Mouse (Mus musculus): ENCODE measurements at regions not wholly inside any gene's neighbourhood (a gene's known extent, or its start where the extent isn't known, plus 50 kb on each side); places are given as distances from the start of the nearest gene placed in this dataset.

GRCm38 (mm10) chr1:92776353-92776752, 55.1 kb upstream of the Gpc1 start:
- Histone ChIP-seq H3K4me3 (ENCODE audit: low read length) (no peak overlapping the region), H3K27me3 (ENCODE audit: control insufficient read depth, insufficient read depth, low read length) (no peaks in the 10 kb centered on the region), H3K9ac (ENCODE audit: low read depth, low read length) (no peak overlapping the region), H3K9me3 (ENCODE audit: control insufficient read depth, low read length) (no peaks in the 10 kb centered on the region), H3K36me3 (ENCODE audit: control insufficient read depth, insufficient read depth, low read length) (no peaks in the 10 kb centered on the region), H3K27ac (ENCODE audit: low read depth, low read length) (no peak overlapping the region), H3K4me1 (ENCODE audit: control insufficient read depth, insufficient read depth, low read length) (no peaks in the 10 kb centered on the region), H3K4me2 (replicated peaks; ENCODE audit: low read depth, low read length) (no peak overlapping the region)
- no peak for ATAC-seq (ENCODE audit: low FRiP score, low TSS enrichment)
- WGBS: 90% methylated on average over 4 of the region's 4 CpGs

GRCm38 (mm10) chr1:92775908-92776307, 55.5 kb upstream of the Gpc1 start:
- H3K4me1 ChIP-seq (ENCODE audit: control insufficient read depth, insufficient read depth, low read length): no peaks in the 10 kb centered on the region
- no peak overlapping the region for H3K9ac ChIP-seq (ENCODE audit: low read depth, low read length)
- no peak overlapping the region for H3K27ac ChIP-seq (ENCODE audit: low read depth, low read length)
- H3K4me3 ChIP-seq (ENCODE audit: low read length): no peak overlapping the region
- H3K9me3 ChIP-seq (ENCODE audit: control insufficient read depth, low read length): no peaks in the 10 kb centered on the region
- ATAC-seq (ENCODE audit: low FRiP score, low TSS enrichment): no peak
- H3K36me3 ChIP-seq (ENCODE audit: control insufficient read depth, insufficient read depth, low read length): no peaks in the 10 kb centered on the region
- no peak overlapping the region for H3K4me2 ChIP-seq (replicated peaks; ENCODE audit: low read depth, low read length)
- WGBS: 89% methylated on average over 3 of the region's 3 CpGs
- H3K27me3 ChIP-seq (ENCODE audit: control insufficient read depth, insufficient read depth, low read length): no peaks in the 10 kb centered on the region

GRCm38 (mm10) chr1:92774743-92775692, 56.4 kb upstream of the Gpc1 start:
- no peak overlapping the region for H3K4me3 ChIP-seq (ENCODE audit: low read length)
- H3K4me2 ChIP-seq (replicated peaks; ENCODE audit: low read depth, low read length): peak overlapping the region; percentile 21
- H3K36me3 ChIP-seq (ENCODE audit: control insufficient read depth, insufficient read depth, low read length): no peaks in the 10 kb centered on the region
- H3K4me1 ChIP-seq (ENCODE audit: control insufficient read depth, insufficient read depth, low read length): no peaks in the 10 kb centered on the region
- H3K9ac ChIP-seq (ENCODE audit: low read depth, low read length): peak overlapping the region; percentile 29
- no peaks in the 10 kb centered on the region for H3K9me3 ChIP-seq (ENCODE audit: control insufficient read depth, low read length)
- no peaks in the 10 kb centered on the region for H3K27me3 ChIP-seq (ENCODE audit: control insufficient read depth, insufficient read depth, low read length)
- peak; percentile 70 for ATAC-seq (ENCODE audit: low FRiP score, low TSS enrichment)
- H3K27ac ChIP-seq (ENCODE audit: low read depth, low read length): no peak overlapping the region
- WGBS: 18% methylated on average over 16 of the region's 16 CpGs

- Histone ChIP-seq H3K27me3 (ENCODE audit: control insufficient read depth, insufficient read depth, low read length) (no peaks in the 10 kb centered on the region), H3K4me3 (ENCODE audit: low read length) (no peak overlapping the region), H3K9me3 (ENCODE audit: control insufficient read depth, low read length) (no peaks in the 10 kb centered on the region), H3K36me3 (ENCODE audit: control insufficient read depth, insufficient read depth, low read length) (no peaks in the 10 kb centered on the region), H3K4me2 (replicated peaks; ENCODE audit: low read depth, low read length) (no peak overlapping the region), H3K9ac (ENCODE audit: low read depth, low read length) (no peak overlapping the region), H3K27ac (ENCODE audit: low read depth, low read length) (no peak overlapping the region), H3K4me1 (ENCODE audit: control insufficient read depth, insufficient read depth, low read length) (no peaks in the 10 kb centered on the region)
- ATAC-seq (ENCODE audit: low FRiP score, low TSS enrichment): no peak
- WGBS: 52% methylated on average over 3 of the region's 3 CpGs
These were observed 57.4 kb upstream of the Gpc1 start for GRCm38 (mm10) chr1:92774006-92774405.

GRCm38 (mm10) chr1:92772784-92773113, 58.7 kb upstream of the Gpc1 start:
- Histone ChIP-seq H3K9ac (ENCODE audit: low read depth, low read length) (no peak overlapping the region), H3K4me1 (ENCODE audit: control insufficient read depth, insufficient read depth, low read length) (no peaks in the 10 kb centered on the region), H3K4me3 (ENCODE audit: low read length) (no peak overlapping the region), H3K27me3 (ENCODE audit: control insufficient read depth, insufficient read depth, low read length) (no peaks in the 10 kb centered on the region), H3K36me3 (ENCODE audit: control insufficient read depth, insufficient read depth, low read length) (no peaks in the 10 kb centered on the region), H3K27ac (ENCODE audit: low read depth, low read length) (no peak overlapping the region), H3K9me3 (ENCODE audit: control insufficient read depth, low read length) (no peaks in the 10 kb centered on the region), H3K4me2 (replicated peaks; ENCODE audit: low read depth, low read length) (no peak overlapping the region)
- no peak for ATAC-seq (ENCODE audit: low FRiP score, low TSS enrichment)
- 76% methylated on average over 10 of the region's 10 CpGs for WGBS

GRCm38 (mm10) chr1:92772101-92772783, 59.2 kb upstream of the Gpc1 start:
- Histone ChIP-seq H3K9me3 (ENCODE audit: control insufficient read depth, low read length) (no peaks in the 10 kb centered on the region), H3K27ac (ENCODE audit: low read depth, low read length) (no peak overlapping the region), H3K27me3 (ENCODE audit: control insufficient read depth, insufficient read depth, low read length) (no peaks in the 10 kb centered on the region), H3K4me3 (ENCODE audit: low read length) (no peak overlapping the region), H3K36me3 (ENCODE audit: control insufficient read depth, insufficient read depth, low read length) (no peaks in the 10 kb centered on the region), H3K4me2 (replicated peaks; ENCODE audit: low read depth, low read length) (no peak overlapping the region), H3K4me1 (ENCODE audit: control insufficient read depth, insufficient read depth, low read length) (no peaks in the 10 kb centered on the region), H3K9ac (ENCODE audit: low read depth, low read length) (no peak overlapping the region)
- WGBS: 79% methylated on average over 9 of the region's 9 CpGs
- ATAC-seq (ENCODE audit: low FRiP score, low TSS enrichment): no peak

GRCm38 (mm10) chr1:92769696-92770095, 61.7 kb upstream of the Gpc1 start:
- no peak overlapping the region for H3K9ac ChIP-seq (ENCODE audit: low read depth, low read length)
- H3K4me2 ChIP-seq (replicated peaks; ENCODE audit: low read depth, low read length): no peak overlapping the region
- ATAC-seq (ENCODE audit: low FRiP score, low TSS enrichment): no peak
- no peak overlapping the region for H3K27ac ChIP-seq (ENCODE audit: low read depth, low read length)
- H3K4me3 ChIP-seq (ENCODE audit: low read length): no peak overlapping the region
- H3K27me3 ChIP-seq (ENCODE audit: control insufficient read depth, insufficient read depth, low read length): no peaks in the 10 kb centered on the region
- H3K9me3 ChIP-seq (ENCODE audit: control insufficient read depth, low read length): no peaks in the 10 kb centered on the region
- no peaks in the 10 kb centered on the region for H3K36me3 ChIP-seq (ENCODE audit: control insufficient read depth, insufficient read depth, low read length)
- 67% methylated on average over 7 of the region's 7 CpGs for WGBS
- H3K4me1 ChIP-seq (ENCODE audit: control insufficient read depth, insufficient read depth, low read length): no peaks in the 10 kb centered on the region

GRCm38 (mm10) chr1:92769156-92769555, 62.3 kb upstream of the Gpc1 start:
- H3K9me3 ChIP-seq (ENCODE audit: control insufficient read depth, low read length): no peaks in the 10 kb centered on the region
- H3K4me2 ChIP-seq (replicated peaks; ENCODE audit: low read depth, low read length): no peak overlapping the region
- H3K4me3 ChIP-seq (ENCODE audit: low read length): no peak overlapping the region
- H3K27ac ChIP-seq (ENCODE audit: low read depth, low read length): no peak overlapping the region
- 71% methylated on average over 4 of the region's 4 CpGs for WGBS
- H3K9ac ChIP-seq (ENCODE audit: low read depth, low read length): no peak overlapping the region
- H3K27me3 ChIP-seq (ENCODE audit: control insufficient read depth, insufficient read depth, low read length): no peaks in the 10 kb centered on the region
- no peaks in the 10 kb centered on the region for H3K4me1 ChIP-seq (ENCODE audit: control insufficient read depth, insufficient read depth, low read length)
- no peaks in the 10 kb centered on the region for H3K36me3 ChIP-seq (ENCODE audit: control insufficient read depth, insufficient read depth, low read length)
- ATAC-seq (ENCODE audit: low FRiP score, low TSS enrichment): no peak

GRCm38 (mm10) chr1:92766496-92766895, 64.9 kb upstream of the Gpc1 start:
- Histone ChIP-seq H3K9me3 (ENCODE audit: control insufficient read depth, low read length) (no peaks in the 10 kb centered on the region), H3K9ac (ENCODE audit: low read depth, low read length) (no peak overlapping the region), H3K36me3 (ENCODE audit: control insufficient read depth, insufficient read depth, low read length) (no peaks in the 10 kb centered on the region), H3K27me3 (ENCODE audit: control insufficient read depth, insufficient read depth, low read length) (no peaks in the 10 kb centered on the region), H3K4me1 (ENCODE audit: control insufficient read depth, insufficient read depth, low read length) (no peaks in the 10 kb centered on the region), H3K4me2 (replicated peaks; ENCODE audit: low read depth, low read length) (no peak overlapping the region), H3K4me3 (ENCODE audit: low read length) (no peak overlapping the region), H3K27ac (ENCODE audit: low read depth, low read length) (no peak overlapping the region)
- ATAC-seq (ENCODE audit: low FRiP score, low TSS enrichment): no peak
- 82% methylated on average over 7 of the region's 7 CpGs for WGBS
